Mouse (Mus musculus) midbrain, embryonic 14.5 days (tissue): ENCODE measurements around the gene Tecr. TPM values are rescaled to one million over a fixed set of nuclear protein-coding genes. Genes with fewer than 3 reads are reported as not detected.

Source experiments
- ATAC-seq: fragments of 200-750 bp; cut with Nextera tagmentation; 2 replicates; pipeline ENCODE4 v1.8.0; 2017; ENCODE audit warnings: moderate number of reproducible peaks, moderate library complexity; ENCODE audit not compliant: low FRiP score, low TSS enrichment
- DNase-seq: peaks from one replicate; pipeline ENCODE4 v3.0.0-alpha.2; 2015
- H3K27ac ChIP-seq: fragments of 300-500 bp; sonication (generic); replicated peaks from 2 replicates; pipeline ENCODE4 v1.5.1; 2014; ENCODE audit warnings: mild to moderate bottlenecking, low read depth, low read length, moderate library complexity
- H3K27me3 ChIP-seq: fragments of 300-500 bp; sonication (generic); 2 replicates; pipeline ENCODE4 v1.6.1; 2014; ENCODE audit warnings: low read length, control low read depth, mixed read lengths; ENCODE audit not compliant: control insufficient read depth, insufficient read depth
- H3K36me3 ChIP-seq: fragments of 300-500 bp; sonication (generic); 2 replicates; pipeline ENCODE4 v1.6.1; 2014; ENCODE audit warnings: low read length, control low read depth; ENCODE audit not compliant: control insufficient read depth, insufficient read depth
- H3K4me1 ChIP-seq: fragments of 300-500 bp; sonication (generic); 2 replicates; pipeline ENCODE4 v1.6.1; 2014; ENCODE audit warnings: mild to moderate bottlenecking, antibody characterized with exemption, low read length, control low read depth; ENCODE audit not compliant: control insufficient read depth, insufficient read depth
- H3K4me2 ChIP-seq: fragments of 300-500 bp; sonication (generic); 2 replicates; pipeline ENCODE4 v1.6.1; 2014; ENCODE audit warnings: mild to moderate bottlenecking, low read length, moderate library complexity
- H3K4me3 ChIP-seq: fragments of 300-500 bp; sonication (generic); replicated peaks from 2 replicates; pipeline ENCODE4 v1.5.1; 2014; ENCODE audit warnings: low read depth, low read length
- H3K9ac ChIP-seq: fragments of 300-500 bp; sonication (generic); replicated peaks from 2 replicates; pipeline ENCODE4 v1.6.1; 2014; ENCODE audit warnings: mild to moderate bottlenecking, low read length, moderate library complexity
- H3K9me3 ChIP-seq: fragments of 300-500 bp; sonication (generic); 2 replicates; pipeline ENCODE4 v1.6.1; 2016; ENCODE audit warnings: low read length, control low read depth, mixed read lengths; ENCODE audit not compliant: control insufficient read depth
- WGBS: fragments of 180-500 bp; shearing (Covaris S2); extraction: QIAGEN DNeasy Blood & Tissue Kit; methylation state at CpG from one replicate; pipeline ENCODE4 v1.1.7; 2014; 5-methylcytosine and 5-hydroxymethylcytosine counted together
- polyA plus RNA-seq: library from polyadenylated mRNA; unstranded; fragments of >200 nt; fragmentation: Nextera tagmentation; extraction: Ambion mirVana; gene quantifications from 2 replicates; pipeline ENCODE4 v1.2.1, GENCODE M21; 2014

Tecr gene
- polyA plus RNA-seq, 1 experiment from 2014 or later = 987 TPM

- Histone ChIP-seq H3K4me2 (no peak overlapping the region), H3K27ac (no peak overlapping the region), H3K4me1 (peaks cover 11% of the 10 kb centered on the region), H3K4me3 (no peak overlapping the region), H3K9me3 (no peaks in the 10 kb centered on the region), H3K9ac (no peak overlapping the region), H3K36me3 (no peaks in the 10 kb centered on the region), H3K27me3 (no peaks in the 10 kb centered on the region)
- WGBS = 98% methylated on average over 6 of the region's 6 CpGs
- DNase-seq (no peak), ATAC-seq (no peak)
Observed at GRCm38 (mm10) chr8:83649699-83650098, 41.9 kb upstream of the Tecr start.

GRCm38 (mm10) chr8:83648031-83648430, 40.3 kb upstream of the Tecr start:
- H3K4me1 ChIP-seq = peaks cover 2% of the 10 kb centered on the region; the same call in 1 of the 2 replicates
- no peak overlapping the region for H3K4me3 ChIP-seq
- no peak for DNase-seq
- no peak overlapping the region for H3K9ac ChIP-seq
- ATAC-seq = no peak
- H3K36me3 ChIP-seq = no peaks in the 10 kb centered on the region
- WGBS = 94% methylated on average over 4 of the region's 4 CpGs
- no peaks in the 10 kb centered on the region for H3K27me3 ChIP-seq
- H3K4me2 ChIP-seq = no peak overlapping the region
- H3K9me3 ChIP-seq = no peaks in the 10 kb centered on the region
- H3K27ac ChIP-seq = no peak overlapping the region

GRCm38 (mm10) chr8:83647511-83647910, 39.7 kb upstream of the Tecr start:
- no peak overlapping the region for H3K9ac ChIP-seq
- H3K9me3 ChIP-seq = no peaks in the 10 kb centered on the region
- peaks cover 2% of the 10 kb centered on the region; the same call in 1 of the 2 replicates for H3K4me1 ChIP-seq
- no peak overlapping the region for H3K4me2 ChIP-seq
- H3K27me3 ChIP-seq = no peaks in the 10 kb centered on the region
- H3K4me3 ChIP-seq = no peak overlapping the region
- H3K36me3 ChIP-seq = no peaks in the 10 kb centered on the region
- ATAC-seq (no peak), DNase-seq (no peak)
- 94% methylated on average over 11 of the region's 11 CpGs for WGBS
- H3K27ac ChIP-seq = no peak overlapping the region

GRCm38 (mm10) chr8:83639649-83640048, 31.9 kb upstream of the Tecr start:
- no peaks in the 10 kb centered on the region for H3K27me3 ChIP-seq
- WGBS = 76% methylated on average over 5 of the region's 5 CpGs

GRCm38 (mm10) chr8:83638856-83639255, 31.1 kb upstream of the Tecr start:
- ATAC-seq (no peak), DNase-seq (no peak)
- 82% methylated on average over 4 of the region's 4 CpGs for WGBS
- H3K27ac ChIP-seq = no peak overlapping the region
- H3K9ac ChIP-seq = no peak overlapping the region
- H3K4me2 ChIP-seq = no peak overlapping the region
- peaks cover 3% of the 10 kb centered on the region; the same call in 1 of the 2 replicates for H3K9me3 ChIP-seq
- H3K4me1 ChIP-seq = no peaks in the 10 kb centered on the region
- H3K4me3 ChIP-seq = no peak overlapping the region
- no peaks in the 10 kb centered on the region for H3K27me3 ChIP-seq
- no peaks in the 10 kb centered on the region for H3K36me3 ChIP-seq

More at GRCm38 (mm10) chr8:83639649-83640048, 31.9 kb upstream of the Tecr start:
- H3K9ac ChIP-seq = no peak overlapping the region
- H3K9me3 ChIP-seq = peaks cover 3% of the 10 kb centered on the region; the same call in 1 of the 2 replicates
- no peak overlapping the region for H3K27ac ChIP-seq
- H3K4me2 ChIP-seq = no peak overlapping the region
- H3K36me3 ChIP-seq = no peaks in the 10 kb centered on the region
- DNase-seq (no peak), ATAC-seq (no peak)
- H3K4me3 ChIP-seq = no peak overlapping the region
- H3K4me1 ChIP-seq = no peaks in the 10 kb centered on the region

GRCm38 (mm10) chr8:83632083-83632707, 24.4 kb upstream of the Tecr start:
- Histone ChIP-seq H3K4me3 (no peak overlapping the region), H3K9me3 (peaks cover 3% of the 10 kb centered on the region; the same call in 1 of the 2 replicates), H3K4me2 (no peak overlapping the region), H3K36me3 (no peaks in the 10 kb centered on the region), H3K27me3 (no peaks in the 10 kb centered on the region), H3K4me1 (no peaks in the 10 kb centered on the region), H3K27ac (no peak overlapping the region), H3K9ac (no peak overlapping the region)
- WGBS = 83% methylated on average over 7 of the region's 7 CpGs
- ATAC-seq = no peak
- no peak for DNase-seq

- no peak overlapping the region for H3K27ac ChIP-seq
- DNase-seq = no peak
- H3K4me3 ChIP-seq = no peak overlapping the region
- ATAC-seq = no peak
- H3K9ac ChIP-seq = no peak overlapping the region
- H3K4me1 ChIP-seq = no peaks in the 10 kb centered on the region
- no peak overlapping the region for H3K4me2 ChIP-seq
- no peaks in the 10 kb centered on the region for H3K9me3 ChIP-seq
- H3K36me3 ChIP-seq = no peaks in the 10 kb centered on the region
- no peaks in the 10 kb centered on the region for H3K27me3 ChIP-seq
- WGBS = 91% methylated on average over 6 of the region's 6 CpGs
Observed at GRCm38 (mm10) chr8:83625676-83626299, 18.0 kb upstream of the Tecr start.

GRCm38 (mm10) chr8:83624739-83625138, 17.0 kb upstream of the Tecr start:
- Histone ChIP-seq H3K9ac (no peak overlapping the region), H3K9me3 (no peaks in the 10 kb centered on the region), H3K4me2 (no peak overlapping the region), H3K4me3 (no peak overlapping the region), H3K36me3 (no peaks in the 10 kb centered on the region), H3K4me1 (no peaks in the 10 kb centered on the region), H3K27ac (no peak overlapping the region), H3K27me3 (no peaks in the 10 kb centered on the region)
- WGBS = 38% methylated on average over 3 of the region's 3 CpGs
- DNase-seq (peak; percentile 72), ATAC-seq (no peak)

GRCm38 (mm10) chr8:83623549-83623948, 15.8 kb upstream of the Tecr start:
- Histone ChIP-seq H3K27me3 (no peaks in the 10 kb centered on the region), H3K4me3 (no peak overlapping the region), H3K36me3 (no peaks in the 10 kb centered on the region), H3K4me2 (no peak overlapping the region), H3K4me1 (no peaks in the 10 kb centered on the region), H3K9me3 (no peaks in the 10 kb centered on the region), H3K9ac (no peak overlapping the region), H3K27ac (no peak overlapping the region)
- ATAC-seq (no peak), DNase-seq (no peak)
- 88% methylated on average over 7 of the region's 7 CpGs for WGBS
